Mouse (Mus musculus): ENCODE results near the gene Btaf1.
"Not testable (repeated sequence)": the region's sequence is repeated elsewhere in the genome, so short reads cannot be mapped to it uniquely, and the experiment has no call there.

Gene Btaf1

DNA sequence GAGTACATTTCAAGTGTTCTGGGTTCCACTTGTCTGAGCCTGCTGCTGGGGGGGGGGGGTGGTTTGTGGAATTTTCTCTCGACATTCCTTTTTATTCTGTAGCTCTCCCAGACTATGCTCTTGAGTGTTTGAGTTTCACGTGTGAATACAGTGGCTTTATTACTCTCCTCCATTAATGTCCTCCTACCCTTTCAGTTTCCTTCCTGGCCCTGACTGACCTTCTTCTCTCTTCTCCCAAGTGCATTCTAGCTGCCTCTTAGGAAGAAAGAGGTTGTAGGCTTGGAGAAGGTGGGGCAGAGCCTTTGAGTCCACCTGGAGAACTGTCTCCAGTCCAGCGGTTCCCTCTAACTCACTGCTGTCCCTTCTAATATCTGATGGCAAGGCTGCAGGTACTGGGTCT is 2.9 kb upstream of the Btaf1 start:
- no peak for DNase-seq

DNA sequence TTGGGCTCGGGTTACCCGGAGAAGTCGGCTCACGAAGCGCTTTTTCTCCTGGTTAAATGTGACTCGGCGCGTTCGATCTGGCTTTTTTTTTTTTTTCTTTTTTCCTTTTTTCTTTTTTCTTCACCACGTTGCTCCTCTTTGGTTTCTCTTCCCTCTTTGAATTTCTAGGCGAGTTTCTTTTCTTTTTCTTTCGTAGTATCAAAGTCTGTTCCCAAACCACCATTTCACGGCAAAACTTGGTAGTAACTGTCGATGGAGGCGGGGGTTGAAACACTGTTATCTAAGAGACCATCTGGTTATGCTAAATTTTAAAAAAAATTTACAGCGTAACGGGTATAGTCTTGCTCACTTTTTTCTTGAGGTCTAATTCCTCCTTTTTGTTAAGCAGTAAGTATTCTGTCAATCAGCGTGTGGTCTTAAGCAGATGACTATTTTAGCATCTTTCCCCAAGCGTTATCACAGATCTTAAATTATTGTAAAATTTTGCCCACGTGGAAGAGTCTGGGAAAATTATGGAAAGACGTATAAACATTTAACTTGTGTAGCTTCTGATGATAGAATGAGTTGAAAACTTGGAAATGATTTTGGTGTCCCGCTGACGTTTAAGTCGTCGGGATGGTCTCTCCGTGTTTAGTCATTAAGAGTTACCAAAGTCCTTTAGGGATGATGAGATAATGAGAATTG is 816 bp downstream of the Btaf1 start:
- DNase-seq = no peak

DNA sequence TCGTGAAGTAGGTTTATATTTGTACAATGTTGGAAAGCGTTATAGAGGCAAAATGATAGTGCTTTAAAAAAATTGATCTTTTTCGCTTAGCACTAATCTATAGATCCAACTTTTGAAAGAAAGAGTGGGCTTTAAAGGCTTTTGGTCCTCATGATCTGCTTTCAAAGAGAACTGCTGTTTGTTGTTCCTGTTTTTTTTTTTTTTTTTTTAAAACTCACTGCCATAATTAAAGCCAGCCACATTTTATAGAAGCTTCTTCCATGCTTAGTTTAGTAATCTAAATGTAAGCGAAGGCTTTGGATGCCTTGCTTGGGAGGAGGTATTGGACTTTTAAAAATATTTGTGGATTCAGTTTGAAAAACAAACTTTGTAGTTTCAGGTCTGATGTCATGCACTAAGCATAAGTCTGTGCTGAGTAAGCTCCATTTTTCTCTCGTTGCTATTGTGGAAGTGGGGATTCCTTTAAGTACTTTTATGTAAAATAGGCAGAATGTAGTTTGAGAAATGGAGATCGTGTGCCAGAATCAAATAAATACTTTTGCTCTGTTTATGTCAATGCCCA is 2.0 kb downstream of the Btaf1 start:
- DNase-seq = no peak

DNA sequence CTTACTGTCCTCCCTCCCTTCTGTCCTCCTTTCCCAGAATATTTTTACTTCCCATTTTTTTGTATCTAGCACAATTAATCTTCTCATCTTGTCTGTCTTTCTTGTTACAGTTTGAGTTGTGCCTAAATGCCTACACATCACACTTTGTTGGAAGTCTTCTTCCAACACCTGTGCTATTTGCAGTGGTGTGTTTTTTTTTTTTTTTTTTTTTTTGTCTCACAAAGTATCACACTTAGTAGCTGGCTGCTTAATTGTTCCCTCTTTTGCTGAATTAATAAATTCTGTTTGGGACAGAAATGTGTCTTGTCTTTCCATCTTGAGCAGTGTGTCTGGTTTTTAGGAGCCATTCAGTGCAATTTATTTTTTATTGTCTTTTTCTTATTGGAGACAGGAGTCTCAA is 3.9 kb downstream of the Btaf1 start:
- DNase-seq = no peak

DNA sequence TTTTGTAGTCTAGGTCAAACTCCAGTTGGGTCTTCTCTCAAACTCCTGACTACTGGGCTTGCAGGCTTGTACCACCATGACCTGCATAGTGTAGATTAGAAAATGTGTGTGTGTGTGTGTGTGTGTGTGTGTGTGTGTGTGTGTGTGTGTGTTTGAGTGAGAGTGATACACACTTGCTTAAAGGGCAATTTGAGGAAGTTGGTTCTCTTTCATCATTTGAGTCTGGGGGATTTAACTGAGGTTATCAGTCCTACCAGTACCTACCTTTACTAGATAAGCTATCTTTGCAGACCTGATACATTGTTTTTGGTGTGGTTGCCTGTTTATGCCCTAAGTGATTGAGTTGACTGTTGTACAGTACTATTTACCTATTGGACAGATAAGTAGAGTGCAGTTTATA is 6.2 kb downstream of the Btaf1 start:
- DNase-seq = no peak

DNA sequence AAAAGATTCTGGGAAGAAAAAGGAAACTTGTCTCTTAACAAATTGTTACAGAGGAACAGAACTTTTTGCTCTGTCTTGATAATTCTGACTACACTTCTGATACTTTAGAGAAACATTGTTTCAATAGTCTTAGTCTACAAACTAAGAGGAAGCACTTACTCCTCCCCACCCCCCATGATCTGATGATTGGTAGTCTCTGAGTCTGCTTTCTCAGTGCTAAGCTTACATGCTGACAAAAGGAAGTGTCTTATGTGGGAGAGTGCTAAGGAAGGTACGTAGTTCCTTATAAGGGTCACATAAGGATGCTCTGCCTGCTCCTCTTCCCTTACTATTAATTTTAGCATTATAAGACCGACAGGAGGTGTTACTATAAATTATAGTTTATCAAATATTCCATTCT is 6.7 kb downstream of the Btaf1 start:
- no peak for DNase-seq

DNA sequence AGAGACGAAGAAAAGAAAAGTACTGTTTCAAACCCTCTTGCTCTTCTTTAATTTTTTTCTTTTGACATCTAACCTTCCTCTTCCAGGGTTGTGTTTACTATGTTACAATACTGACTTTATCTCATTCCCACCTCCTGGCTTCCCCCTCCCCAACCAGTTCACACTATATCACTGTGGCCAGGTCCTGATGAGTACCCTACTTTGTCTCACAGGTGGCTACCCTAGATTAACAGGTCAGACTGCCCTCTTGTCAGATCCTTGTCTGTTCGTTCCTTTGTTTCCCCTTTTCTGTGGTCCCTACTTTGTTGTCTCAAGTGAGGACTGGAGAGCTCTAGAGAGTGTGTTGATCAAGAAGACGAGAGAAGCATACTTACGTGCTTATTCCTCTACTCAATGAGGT is 10.4 kb downstream of the Btaf1 start:
- no peak for DNase-seq

DNA sequence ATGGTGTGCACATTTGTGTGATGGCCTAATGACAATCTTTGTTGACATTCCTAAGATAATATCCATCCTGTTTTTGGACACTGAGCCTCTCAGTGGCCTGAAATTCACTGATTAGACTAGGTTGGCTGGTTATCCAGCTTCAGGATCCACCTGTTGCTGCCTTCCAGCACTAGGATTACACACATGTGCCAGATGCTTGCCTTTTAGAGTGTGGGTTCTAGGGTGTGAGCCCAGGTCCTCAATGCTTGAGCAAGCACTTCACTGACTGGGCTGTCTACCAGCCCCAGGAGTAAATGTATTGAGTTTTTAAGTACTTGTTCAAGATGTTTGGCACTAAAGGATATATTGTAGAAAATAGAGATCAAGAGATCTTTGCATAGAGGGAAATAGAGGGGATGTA is 12.1 kb downstream of the Btaf1 start:
- DNase-seq = no peak

DNA sequence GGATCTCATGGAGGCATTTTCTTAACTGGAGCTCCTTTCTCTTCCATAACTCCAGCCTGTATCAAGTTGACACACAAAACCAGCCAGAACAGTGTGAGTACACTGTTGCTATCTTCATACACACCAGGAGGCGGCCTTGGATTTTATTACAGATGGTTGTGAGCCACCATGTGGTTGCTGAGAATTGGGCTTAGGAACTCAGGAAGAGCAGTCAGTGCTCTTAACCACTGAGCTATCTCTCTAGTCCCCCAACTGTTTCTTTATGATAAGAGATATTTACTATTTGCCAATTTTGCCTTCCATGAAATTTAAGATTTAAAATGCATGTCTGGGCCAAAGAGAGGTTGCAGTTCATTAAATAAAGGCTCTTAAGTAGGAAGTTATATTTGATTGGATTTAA is 14.2 kb downstream of the Btaf1 start:
- no peak for DNase-seq

DNA sequence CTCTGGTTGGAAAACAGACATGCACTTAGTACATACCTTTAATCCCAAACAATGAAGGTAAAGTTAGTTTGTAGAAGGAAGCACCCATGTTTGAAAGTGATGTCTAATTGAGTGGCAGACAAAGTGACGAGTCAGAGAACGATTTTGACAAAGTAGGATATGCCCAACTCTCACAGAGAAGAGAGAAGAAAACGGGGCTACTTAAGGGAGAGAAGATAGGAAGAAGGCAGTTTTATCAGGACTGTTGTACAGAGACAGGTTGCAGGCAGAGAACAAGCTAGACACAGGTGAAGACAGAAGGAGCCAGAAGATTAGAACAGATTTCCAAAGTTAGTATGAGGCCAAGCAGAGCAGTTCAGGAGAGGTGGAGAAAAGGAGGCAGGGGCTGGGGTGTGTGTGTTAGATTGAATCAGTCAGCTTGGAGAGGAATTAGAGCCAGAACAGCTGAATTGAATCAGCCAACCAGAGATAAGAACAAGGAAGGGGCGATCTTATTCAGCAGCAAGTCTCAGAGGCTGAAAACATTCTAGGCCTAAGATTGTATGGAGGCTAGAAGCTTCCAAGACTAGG is 27.8 kb downstream of the Btaf1 start:
- DNase-seq = no peak

DNA sequence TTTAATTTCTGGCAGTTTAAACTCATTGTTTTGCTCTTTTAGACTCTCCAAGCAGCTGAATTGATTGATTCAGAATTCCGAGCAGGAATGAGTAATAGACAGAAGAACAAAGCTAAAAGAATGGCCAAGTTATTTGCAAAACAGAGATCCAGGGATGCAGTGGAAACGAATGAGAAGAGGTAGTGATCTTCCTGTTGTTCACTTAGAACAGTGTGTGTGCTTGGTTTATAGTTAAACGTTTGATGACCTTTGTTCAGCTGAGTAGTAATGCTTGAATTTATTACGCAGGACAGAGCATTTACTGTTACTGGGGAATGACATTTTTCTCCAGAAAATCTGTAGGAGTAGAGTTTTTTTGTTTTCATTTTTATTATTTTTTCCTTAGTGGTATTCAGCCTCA is 32.5 kb downstream of the Btaf1 start:
- no peak for DNase-seq

DNA sequence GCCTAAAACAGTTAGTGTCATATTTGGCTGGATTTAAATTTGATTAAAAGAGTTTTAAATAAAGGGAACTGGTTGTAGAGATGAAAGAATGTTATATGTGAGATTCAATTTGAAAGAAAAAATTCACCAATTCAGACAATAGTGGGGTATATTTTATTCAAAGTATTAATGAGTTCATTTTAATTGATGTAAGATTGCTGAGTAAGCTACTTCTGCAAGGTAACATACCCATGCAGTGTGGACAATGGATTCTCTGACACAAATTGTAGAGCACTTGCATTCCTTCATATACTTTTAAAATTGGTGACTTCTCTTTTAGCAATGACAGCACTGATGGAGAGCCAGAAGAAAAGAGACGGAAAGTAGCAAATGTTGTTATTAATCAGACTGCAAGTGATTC is 35.4 kb downstream of the Btaf1 start:
- DNase-seq = no peak

DNA sequence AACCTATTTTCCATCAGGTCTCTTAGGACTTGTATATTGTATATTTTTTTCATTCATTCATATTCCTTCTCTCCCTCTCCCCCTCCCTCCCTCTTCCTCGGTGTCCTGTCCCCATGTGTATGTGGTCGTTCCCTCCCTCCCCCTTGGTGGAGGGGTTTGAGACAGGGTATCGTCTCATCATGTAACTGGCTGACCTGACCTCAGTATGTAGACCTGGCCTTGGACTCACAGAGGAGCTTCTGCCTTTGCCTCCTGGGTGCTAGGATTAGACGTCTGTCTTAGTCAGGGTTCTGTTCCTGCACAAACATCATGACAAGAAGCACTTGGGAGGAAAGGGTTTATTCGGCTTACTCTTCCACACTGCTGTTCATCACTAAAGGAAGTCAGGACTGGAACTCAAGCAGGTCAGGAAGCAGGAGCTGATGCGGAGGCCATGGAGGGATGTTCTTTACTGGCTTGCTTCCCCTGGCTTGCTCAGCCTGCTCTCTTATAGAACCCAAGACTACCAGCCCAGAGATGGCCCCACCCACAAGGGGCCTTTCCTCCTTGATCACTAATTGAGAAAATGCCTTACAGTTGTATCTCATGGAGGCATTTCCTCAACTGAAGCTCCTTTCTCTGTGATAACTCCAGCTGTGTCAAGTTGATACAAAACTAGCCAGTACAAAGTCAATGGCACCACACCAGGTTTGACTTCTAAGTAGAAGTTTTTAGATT is 36.8 kb downstream of the Btaf1 start:
- not testable (repeated sequence) for DNase-seq

DNA sequence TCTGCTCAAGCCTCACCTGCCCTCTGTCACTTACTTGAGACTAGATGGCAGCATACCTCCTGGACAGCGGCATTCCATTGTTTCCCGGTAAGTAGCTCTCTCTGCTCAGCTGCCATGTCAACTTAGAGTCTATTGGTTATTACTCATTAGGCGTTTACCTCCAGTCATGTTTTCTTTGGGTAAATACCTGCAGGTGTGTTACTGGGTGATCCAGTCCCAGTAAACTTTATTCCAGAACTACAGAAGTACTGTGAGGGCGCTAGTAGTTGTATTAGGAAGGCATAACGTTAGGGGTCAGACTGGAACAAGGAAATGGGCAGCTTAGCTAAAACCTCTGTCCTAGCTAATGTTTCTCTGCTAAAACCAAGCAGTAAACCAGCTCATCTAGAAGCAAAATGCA is 78.7 kb downstream of the Btaf1 start:
- DNase-seq = no peak

DNA sequence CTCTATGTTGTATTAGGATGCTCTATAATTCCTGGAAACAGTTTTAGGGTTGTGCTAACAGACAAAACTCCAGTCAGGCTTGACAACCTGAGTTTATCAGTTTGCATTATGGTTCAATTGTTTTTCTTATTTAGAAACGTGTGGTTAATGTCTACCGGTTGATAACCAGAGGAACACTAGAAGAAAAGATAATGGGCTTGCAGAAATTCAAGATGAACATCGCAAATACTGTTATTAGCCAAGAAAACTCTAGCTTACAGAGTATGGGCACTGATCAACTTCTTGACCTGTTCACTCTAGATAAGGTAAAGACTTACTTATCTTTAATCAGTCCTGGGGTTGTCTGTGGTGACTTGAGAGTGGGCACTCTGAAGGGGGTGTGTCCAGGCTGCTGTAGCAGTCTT is 84.0 kb downstream of the Btaf1 start:
- no peak for DNase-seq

DNA sequence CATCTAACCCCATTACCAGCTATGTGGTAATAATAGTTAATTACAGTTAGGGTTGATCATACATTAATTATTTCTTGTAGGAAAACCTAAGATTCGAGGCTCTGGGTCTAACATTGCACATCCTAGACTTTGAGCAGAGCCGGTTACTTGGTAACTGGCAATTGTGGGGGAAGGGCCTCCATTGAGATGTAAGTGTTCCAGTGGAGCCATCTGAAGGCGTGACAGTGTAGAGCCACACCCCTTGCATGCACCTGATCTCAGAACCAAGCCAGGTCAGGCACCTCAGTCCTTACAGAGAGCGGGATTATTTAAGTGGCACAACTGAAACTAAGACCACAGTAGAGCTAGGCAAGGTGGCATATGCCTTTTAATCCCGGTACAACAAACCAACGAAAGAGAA is 87.6 kb downstream of the Btaf1 start:
- DNase-seq = no peak

DNA sequence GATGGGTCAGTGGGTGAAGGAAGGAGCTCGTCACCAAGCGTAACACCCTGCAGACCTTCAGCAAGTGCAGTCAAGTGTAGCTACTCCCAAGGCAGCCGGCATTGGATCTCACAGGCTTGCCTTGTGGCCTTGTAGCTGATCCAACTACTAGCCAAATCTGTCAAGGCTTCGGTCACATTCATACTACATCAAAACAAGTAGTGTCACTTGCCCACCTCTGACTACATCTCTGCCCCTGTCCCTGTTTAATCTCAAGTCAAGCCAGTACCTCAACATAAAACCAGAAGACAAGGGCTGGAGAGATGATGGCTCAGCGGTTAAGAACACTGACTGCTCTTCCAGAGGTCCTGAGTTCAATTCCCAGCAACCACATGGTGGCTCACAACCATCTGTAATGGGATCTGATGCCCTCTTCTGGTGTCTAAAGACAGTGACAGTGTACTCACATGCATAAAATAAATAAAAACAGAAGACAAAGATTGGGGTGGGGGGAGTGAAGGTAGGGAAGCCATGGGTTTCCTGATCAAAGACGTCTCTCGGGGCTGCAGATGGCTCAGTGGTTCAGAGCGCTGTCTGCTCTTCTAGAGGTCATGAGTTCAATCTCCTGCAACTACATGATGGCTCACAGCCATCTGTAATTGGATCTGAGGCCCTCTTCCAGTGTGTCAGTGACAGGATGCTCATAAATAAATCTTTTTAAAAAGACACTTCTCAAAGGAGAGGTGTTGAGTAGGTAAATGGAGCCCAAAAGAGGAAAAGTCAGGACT is 88.5 kb downstream of the Btaf1 start:
- no peak for DNase-seq

DNA sequence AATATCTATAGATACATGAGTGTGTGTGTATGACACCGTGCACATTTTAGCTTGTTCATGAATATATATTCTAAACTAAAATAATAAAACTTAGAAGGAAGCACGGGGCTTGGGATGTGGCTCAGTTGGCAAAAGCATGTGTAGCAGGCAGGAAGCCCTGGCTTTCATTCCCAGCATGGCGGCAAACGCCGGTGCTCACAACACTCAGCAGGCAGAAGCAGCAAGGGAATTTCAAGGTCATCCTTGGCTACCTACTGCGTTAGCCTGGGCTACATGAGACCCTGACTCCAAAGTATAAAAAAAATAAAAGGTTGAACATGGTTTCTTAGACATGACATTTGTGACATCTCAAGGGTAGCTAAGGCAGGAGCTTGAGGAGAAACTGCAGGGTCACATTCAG is 91.0 kb downstream of the Btaf1 start:
- no peak for DNase-seq

DNA sequence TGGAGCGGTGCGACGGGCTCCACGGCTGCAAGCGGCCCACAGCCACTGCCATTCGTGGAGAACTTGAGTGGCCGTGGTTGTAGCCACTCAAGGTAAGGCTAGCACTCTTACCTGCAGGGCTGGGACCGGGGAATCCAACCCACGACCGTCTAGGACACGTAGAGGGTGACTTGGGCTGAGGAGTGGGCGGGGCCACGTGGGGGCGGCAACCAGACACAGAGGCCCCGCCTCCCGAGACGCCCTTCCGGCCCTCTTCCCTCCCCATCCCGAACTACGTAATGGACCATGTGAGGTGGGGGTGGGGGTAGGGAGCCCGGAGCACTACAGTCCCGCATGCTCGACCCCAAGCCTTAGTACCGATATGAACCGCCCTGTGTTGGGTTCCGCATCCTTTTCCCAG is 92.5 kb downstream of the Btaf1 start:
- DNase-seq = peak; percentile 76

DNA sequence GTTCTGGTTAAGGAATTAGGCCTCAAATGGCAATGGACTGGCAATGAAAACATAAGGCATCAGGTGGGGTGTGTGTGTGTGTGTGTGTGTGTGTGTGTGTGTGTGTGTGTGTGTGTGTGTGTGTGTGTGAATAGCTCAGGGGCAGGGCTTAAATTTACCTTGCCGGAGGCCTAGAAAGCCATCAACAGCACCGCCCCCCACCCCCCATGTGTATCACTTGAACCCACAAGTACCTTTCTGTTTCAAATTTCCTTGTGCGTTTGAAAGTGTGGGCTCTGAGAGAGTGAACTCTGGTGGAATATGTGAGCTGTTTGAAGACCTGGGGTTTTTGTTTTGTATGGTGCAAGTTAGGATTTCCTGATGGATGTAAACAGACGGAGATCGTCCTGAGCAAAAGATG is 93.1 kb downstream of the Btaf1 start:
- no peak for DNase-seq

DNA sequence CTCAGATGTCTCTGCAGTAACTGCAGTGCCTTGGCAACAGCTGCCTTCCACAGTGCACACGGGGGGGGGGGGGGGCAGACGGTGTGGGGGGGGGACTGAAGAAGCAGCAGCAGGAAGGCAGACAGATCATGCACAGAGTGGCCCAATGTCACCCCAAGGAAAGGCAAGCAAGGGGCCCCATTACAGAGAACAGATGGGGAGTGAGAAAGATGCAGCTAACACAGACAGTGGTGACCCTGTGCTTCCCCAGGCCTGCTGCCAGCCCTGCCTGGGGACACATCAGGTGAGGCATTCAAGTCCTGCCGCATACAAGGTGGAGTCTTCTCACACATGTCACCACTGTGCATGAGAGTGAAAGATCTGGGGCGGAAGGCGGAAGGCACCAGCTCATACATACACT is 94.7 kb downstream of the Btaf1 start:
- no peak for DNase-seq

DNA sequence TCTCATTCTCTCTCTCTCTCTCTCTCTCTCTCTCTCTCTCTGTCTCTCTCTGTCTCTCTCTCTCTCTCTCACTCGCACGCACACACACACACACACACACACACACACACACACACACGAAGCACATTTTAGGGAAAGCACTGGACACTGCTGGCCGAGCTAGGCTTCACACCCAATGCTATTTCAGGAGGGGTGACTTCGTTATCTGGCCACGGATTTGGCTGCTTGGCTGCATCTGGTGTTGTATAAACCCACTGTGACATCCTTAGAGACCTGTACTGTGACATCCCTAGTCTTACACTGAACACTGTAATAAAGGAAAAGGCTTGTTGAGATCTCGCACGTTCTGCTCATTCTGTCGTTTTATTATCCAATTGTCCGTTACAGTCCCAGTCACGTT is 95.1 kb downstream of the Btaf1 start:
- DNase-seq = no peak

DNA sequence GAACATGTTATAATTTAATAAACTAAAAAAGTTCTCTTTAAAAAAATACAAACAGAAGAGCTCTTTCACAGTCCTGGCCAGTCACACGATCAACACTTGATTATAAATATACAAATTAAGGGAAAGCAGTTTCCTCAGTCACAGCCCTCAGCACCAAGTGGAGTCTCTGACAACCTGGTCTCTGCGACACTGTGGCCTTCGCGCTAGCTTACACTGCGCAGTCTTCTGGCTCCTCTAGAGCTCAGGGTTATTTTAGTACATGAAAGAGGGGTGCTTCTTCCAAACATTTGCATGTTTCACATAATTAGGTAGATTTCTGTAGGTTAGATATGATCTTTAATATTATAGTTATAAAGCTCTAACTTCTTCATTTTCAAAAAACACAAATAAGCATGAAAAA is 96.3 kb downstream of the Btaf1 start:
- DNase-seq = no peak
